Mouse (Mus musculus) CH12.LX (cell line): ENCODE results near the gene Dhx57. TPM values are rescaled to one million over a fixed set of nuclear protein-coding genes. Genes with fewer than 3 reads are reported as not detected.

Source experiments
- DNase-seq: peaks from one replicate; pipeline ENCODE4 v3.0.0-alpha.2; 2013; ENCODE audit errors: extremely low read depth
- H3K27ac ChIP-seq: 2 replicates; pipeline ENCODE4 v1.5.1; 2012; ENCODE audit warnings: low read depth, mild to moderate bottlenecking, control low read depth, moderate library complexity; ENCODE audit not compliant: insufficient read depth
- H3K27me3 ChIP-seq: replicated peaks from 2 replicates; pipeline ENCODE3; 2012; ENCODE audit warnings: inconsistent platforms
- H3K36me3 ChIP-seq, 2 experiments: replicated peaks in 1 of 2; 2 replicates each; pipeline versions ENCODE3 to v1.6.1; 2012; ENCODE audit warnings: inconsistent platforms in 1 of 2, low read length in 1 of 2, mild to moderate bottlenecking in 1 of 2, mixed read lengths in 1 of 2, moderate library complexity in 1 of 2; ENCODE audit not compliant: control insufficient read depth in 1 of 2, insufficient read depth in 1 of 2
- H3K4me1 ChIP-seq, 2 experiments: 2 replicates each; pipeline ENCODE4 v1.6.1; 2012; ENCODE audit warnings: inconsistent platforms in 1 of 2, moderate library complexity in 1 of 2; ENCODE audit not compliant: insufficient read depth in 2 of 2, control insufficient read depth in 1 of 2
- H3K4me2 ChIP-seq: 2 replicates; pipeline ENCODE4 v1.6.1; 2012; ENCODE audit warnings: low read depth, mild to moderate bottlenecking, control low read depth; ENCODE audit not compliant: poor library complexity, insufficient read depth, severe bottlenecking
- H3K4me3 ChIP-seq, 3 experiments: fragments of 150-350 bp in 1 of 3; sonication (generic) in 1 of 3; replicated peaks in 1 of 3; 2 replicates each; pipeline versions ENCODE3 to v1.5.1; 2011 to 2012; ENCODE audit warnings: low read depth in 2 of 3, low read length in 2 of 3, mild to moderate bottlenecking in 2 of 3, moderate library complexity in 2 of 3, control low read depth in 1 of 3, improper control_type of control experiment in 1 of 3, inconsistent platforms in 1 of 3, mixed read lengths in 1 of 3; ENCODE audit not compliant: poor library complexity in 1 of 3
- H3K79me2 ChIP-seq: replicated peaks from 2 replicates; pipeline ENCODE4 v1.6.1; 2012; ENCODE audit warnings: mild to moderate bottlenecking, moderate library complexity; ENCODE audit not compliant: control insufficient read depth, poor library complexity, insufficient read depth, severe bottlenecking; ENCODE audit errors: extremely low read depth
- H3K9ac ChIP-seq: 2 replicates; pipeline ENCODE4 v1.6.1; 2012; ENCODE audit warnings: low read depth, mild to moderate bottlenecking, control low read depth, moderate library complexity; ENCODE audit not compliant: insufficient read depth
- H3K9me3 ChIP-seq: replicated peaks from 2 replicates; pipeline ENCODE3; 2012; ENCODE audit warnings: low read length, inconsistent platforms, mixed read lengths
- CHD1 ChIP-seq: IDR thresholded peaks from 2 replicates; pipeline ENCODE4 v1.6.1; 2012; ENCODE audit warnings: low read depth, low read length, improper control_type of control experiment, inconsistent platforms
- CHD2 ChIP-seq: IDR thresholded peaks from 2 replicates; pipeline ENCODE4 v1.6.1; 2011; ENCODE audit warnings: low read length, improper control_type of control experiment
- CTCF ChIP-seq, 2 experiments: IDR thresholded peaks in 1 of 2; conservative IDR thresholded peaks in 1 of 2; 2 replicates each; pipeline ENCODE4 v1.5.1; 2011 to 2012; ENCODE audit warnings: low read depth in 2 of 2, low read length in 2 of 2, improper control_type of control experiment in 1 of 2, inconsistent platforms in 1 of 2, mild to moderate bottlenecking in 1 of 2, moderate library complexity in 1 of 2
- E2F4 ChIP-seq: IDR thresholded peaks from 2 replicates; pipeline ENCODE4 v1.6.1; 2011; ENCODE audit warnings: low read depth, low read length, improper control_type of control experiment; ENCODE audit not compliant: insufficient replicate concordance
- ELF1 ChIP-seq: IDR thresholded peaks from 2 replicates; pipeline ENCODE4 v1.6.1; 2014; ENCODE audit warnings: low read depth, mild to moderate bottlenecking, inconsistent platforms, low read length, improper control_type of control experiment
- EP300 ChIP-seq: IDR thresholded peaks from 2 replicates; pipeline ENCODE4 v1.6.1; 2011; ENCODE audit warnings: low read length, improper control_type of control experiment
- IRF4 ChIP-seq: IDR thresholded peaks from 2 replicates; pipeline ENCODE4 v1.6.1; 2014; ENCODE audit warnings: low read depth, mild to moderate bottlenecking, inconsistent platforms, low read length, improper control_type of control experiment
- MAX ChIP-seq: IDR thresholded peaks from 2 replicates; pipeline ENCODE4 v1.6.1; 2011; ENCODE audit warnings: low read length, improper control_type of control experiment
- MAZ ChIP-seq: IDR thresholded peaks from 2 replicates; pipeline ENCODE4 v1.6.1; 2012; ENCODE audit warnings: low read depth, mild to moderate bottlenecking, inconsistent platforms, low read length, improper control_type of control experiment, moderate library complexity
- MEF2A ChIP-seq: IDR thresholded peaks from 2 replicates; pipeline ENCODE4 v1.6.1; 2014; ENCODE audit warnings: low read depth, mild to moderate bottlenecking, inconsistent platforms, low read length, improper control_type of control experiment, borderline replicate concordance
- MXI1 ChIP-seq: IDR thresholded peaks from 2 replicates; pipeline ENCODE4 v1.6.1; 2011; ENCODE audit warnings: mild to moderate bottlenecking, low read depth, low read length, improper control_type of control experiment
- MYC ChIP-seq: IDR thresholded peaks from 2 replicates; pipeline ENCODE4 v1.6.1; 2011; ENCODE audit warnings: low read depth, mild to moderate bottlenecking, improper control_type of control experiment, low read length
- NELFE ChIP-seq: IDR thresholded peaks from 2 replicates; pipeline ENCODE4 v1.6.1; 2011; ENCODE audit warnings: low read depth, low read length, improper control_type of control experiment
- POLR2AphosphoS2 ChIP-seq: IDR thresholded peaks from 2 replicates; pipeline ENCODE4 v1.6.1; 2011; ENCODE audit warnings: low read depth, low read length, improper control_type of control experiment
- RCOR1 ChIP-seq: conservative IDR thresholded peaks from 2 replicates; pipeline ENCODE4 v1.6.1; 2012; ENCODE audit warnings: low read depth, mild to moderate bottlenecking, inconsistent platforms, low read length, improper control_type of control experiment
- SIN3A ChIP-seq: IDR thresholded peaks from 2 replicates; pipeline ENCODE4 v1.6.1; 2012; ENCODE audit warnings: low read length, improper control_type of control experiment, inconsistent platforms
- SMC3 ChIP-seq: IDR thresholded peaks from 2 replicates; pipeline ENCODE4 v1.6.1; 2011; ENCODE audit warnings: low read depth, low read length, improper control_type of control experiment
- TBP ChIP-seq: conservative IDR thresholded peaks from 2 replicates; pipeline ENCODE4 v1.6.1; 2011; ENCODE audit warnings: low read depth, low read length, improper control_type of control experiment
- USF2 ChIP-seq: conservative IDR thresholded peaks from 2 replicates; pipeline ENCODE4 v1.6.1; 2011; ENCODE audit warnings: low read depth, low read length, improper control_type of control experiment
- ZC3H11A ChIP-seq: IDR thresholded peaks from 2 replicates; pipeline ENCODE4 v1.6.1; 2012; ENCODE audit warnings: low read depth, mild to moderate bottlenecking, inconsistent platforms, low read length, improper control_type of control experiment
- ZMIZ1 ChIP-seq: IDR thresholded peaks from 2 replicates; pipeline ENCODE4 v1.6.1; 2012; ENCODE audit warnings: low read depth, mild to moderate bottlenecking, inconsistent platforms, low read length, improper control_type of control experiment
- dilution Hi-C: fragments of 300-500 bp; cut with MboI; formaldehyde crosslinking; loops from 2 replicates; pipeline ENCODE4 v1.14.3; 2020; ENCODE audit warnings: low sequenced_read_pairs; ENCODE audit not compliant: extremely low pct_unique_long_range_greater_than_20kb, extremely low pct_ligation_motif_present
- in situ Hi-C: fragments of 300-500 bp; cut with MboI; formaldehyde crosslinking; loops from 3 replicates; pipeline ENCODE4 v1.14.3; 2019; ENCODE audit warnings: low sequenced_read_pairs, low pct_ligation_motif_present, low pct_unique_long_range_greater_than_20kb, mixed read lengths
- polyA plus RNA-seq: library from polyadenylated mRNA; unstranded; fragments of >175 nt; gene quantifications from 2 replicates; pipeline ENCODE4 v1.2.1, GENCODE M21; 2012; ENCODE audit warnings: low read depth; ENCODE audit not compliant: insufficient read length
- total RNA-seq, 2 experiments: library from RNA; depleted of rRNA; stranded (reverse); fragments of 300-350 nt in 1 of 2; fragments of >200 nt in 1 of 2; gene quantifications; 2 replicates each; pipeline ENCODE4 v1.2.3; 2012 to 2014

Gene Dhx57
- total and polyA plus RNA-seq, 3 experiments: 20.3 to 22.4 (median 21.7) TPM

- dilution Hi-C loops (no loop called here), in situ Hi-C loops (no loop called here)
- TF ChIP-seq IRF4 (no peak), MAX (no peak), USF2 (no peak), CTCF (conservative IDR thresholded peaks at IDR 0.05 in 1 of 2, IDR thresholded peaks at IDR 0.05 in 1 of 2; ENCODE audit: low read depth in 2 of 2, low read length in 2 of 2) (no peak), CHD1 (no peak), TBP (no peak), SIN3A (no peak), POLR2AphosphoS2 (no peak), MXI1 (no peak), ZC3H11A (no peak), EP300 (no peak), NELFE (no peak), SMC3 (no peak), MEF2A (no peak), E2F4 (no peak), ELF1 (no peak), ZMIZ1 (no peak)
- DNase-seq: no peak
- Histone ChIP-seq H3K9ac (no peak overlapping the region), H3K4me3 (no peak overlapping the region), H3K4me2 (no peak overlapping the region), H3K27me3 (no peaks in the 10 kb centered on the region), H3K27ac (no peak overlapping the region), H3K4me1 (no peaks in the 10 kb centered on the region), H3K79me2 (no peaks in the 10 kb centered on the region), H3K36me3 (peaks cover 74 to 87% of the 10 kb centered on the region in 2 experiments), H3K9me3 (no peaks in the 10 kb centered on the region)
Observed at GRCm38 (mm10) chr17:80267065-80267464, 23.2 kb downstream of the Dhx57 start.

GRCm38 (mm10) chr17:80255208-80255607 lies 35.1 kb downstream of the Dhx57 start:
- Histone ChIP-seq H3K9me3 (peaks cover 18% of the 10 kb centered on the region), H3K4me1 (peaks cover 8 to 21% of the 10 kb centered on the region in 2 experiments), H3K4me3 (no peak overlapping the region), H3K9ac (no peak overlapping the region), H3K27ac (no peak overlapping the region), H3K36me3 (peaks cover 77 to 98% of the 10 kb centered on the region in 2 experiments), H3K79me2 (no peaks in the 10 kb centered on the region), H3K27me3 (no peaks in the 10 kb centered on the region), H3K4me2 (no peak overlapping the region)
- TF ChIP-seq CHD2 (no peak), MAZ (no peak), MYC (no peak), RCOR1 (no peak), EP300 (no peak), IRF4 (no peak), MAX (no peak), SIN3A (no peak)
- in situ Hi-C loops: no loop called here
- no peak for DNase-seq
- dilution Hi-C loops: no loop called here
